Mouse (Mus musculus): Measurements from ENCODE around the gene Gm10260. TPM values are rescaled to one million over a fixed set of nuclear protein-coding genes. Genes with fewer than 3 reads are reported as not detected.

Gene Gm10260
- total and polyA plus RNA-seq, 3 experiments = 409 to 4,123 (median 3,111) TPM

- DNase-seq (ENCODE audit: low read depth, low spot score) = no peak
- Histone ChIP-seq H3K27me3 (ENCODE audit: control insufficient read depth in 1 of 2, insufficient read depth in 2 of 2, low read length in 2 of 2) (no peaks in the 10 kb centered on the region), H3K36me3 (ENCODE audit: control insufficient read depth in 1 of 2, insufficient read depth in 2 of 2, low read length in 2 of 2) (no peaks in the 10 kb centered on the region), H3K4me3 (ENCODE audit: control insufficient read depth in 1 of 2, insufficient read depth in 1 of 2, low read depth in 2 of 2, low read length in 2 of 2) (no peak overlapping the region), H3K79me2 (ENCODE audit: control insufficient read depth, insufficient read depth, low read length, poor library complexity) (no peaks in the 10 kb centered on the region), H3K4me1 (ENCODE audit: control insufficient read depth in 1 of 2, insufficient read depth in 2 of 2, low read length in 2 of 2) (no peaks in the 10 kb centered on the region), H3K9ac (ENCODE audit: control insufficient read depth, low read depth, low read length, poor library complexity, severe bottlenecking) (no peak overlapping the region), H3K27ac (ENCODE audit: control insufficient read depth, low read depth, low read length) (no peak overlapping the region), H3K9me3 (replicated peaks; ENCODE audit: insufficient read depth, low read length) (no peaks in the 10 kb centered on the region)
- TF ChIP-seq ZNF384 (IDR thresholded peaks at IDR 0.05; ENCODE audit: low read depth, low read length) = peak; percentile 41; the same call in 1 of the 2 replicates
- TF ChIP-seq CTCF (IDR thresholded peaks at IDR 0.05 in 2 of 3, conservative IDR thresholded peaks at IDR 0.05 in 1 of 3; ENCODE audit: control insufficient read depth in 1 of 3, insufficient read depth in 1 of 3, low read depth in 2 of 3, low read length in 3 of 3, poor library complexity in 1 of 3, severe bottlenecking in 1 of 3) = no peak
These were observed 19.4 kb upstream of the Gm10260 start for GRCm38 (mm10) chr13:97779657-97780445.

- no peak overlapping the region for H3K9ac ChIP-seq (ENCODE audit: control insufficient read depth, low read depth, low read length, poor library complexity, severe bottlenecking)
- DNase-seq (ENCODE audit: low read depth, low spot score) = no peak
- no peaks in the 10 kb centered on the region for H3K4me1 ChIP-seq (ENCODE audit: control insufficient read depth in 1 of 2, insufficient read depth in 2 of 2, low read length in 2 of 2)
- no peaks in the 10 kb centered on the region for H3K79me2 ChIP-seq (ENCODE audit: control insufficient read depth, insufficient read depth, low read length, poor library complexity)
- no peaks in the 10 kb centered on the region for H3K9me3 ChIP-seq (replicated peaks; ENCODE audit: insufficient read depth, low read length)
- H3K4me3 ChIP-seq (ENCODE audit: control insufficient read depth in 1 of 2, insufficient read depth in 1 of 2, low read depth in 2 of 2, low read length in 2 of 2) = no peak overlapping the region
- H3K27ac ChIP-seq (ENCODE audit: control insufficient read depth, low read depth, low read length) = no peak overlapping the region
- no peak for TF ChIP-seq ZC3H11A (IDR thresholded peaks at IDR 0.05; ENCODE audit: low read depth, low read length)
- no peak for TF ChIP-seq E2F4 (IDR thresholded peaks at IDR 0.05; ENCODE audit: borderline replicate concordance, low read depth, low read length)
- no peak for TF ChIP-seq POLR2AphosphoS5 (IDR thresholded peaks at IDR 0.05; ENCODE audit: borderline replicate concordance, low read depth, low read length)
- no peak for TF ChIP-seq SIN3A (IDR thresholded peaks at IDR 0.05; ENCODE audit: low read length)
- TF ChIP-seq CHD2 (IDR thresholded peaks at IDR 0.05; ENCODE audit: low read length) = no peak
- no peak for TF ChIP-seq POLR2A (IDR thresholded peaks at IDR 0.05; ENCODE audit: control insufficient read depth in 1 of 2, insufficient read depth in 1 of 2, low read depth in 1 of 2, low read length in 2 of 2, poor library complexity in 1 of 2)
- no peak for TF ChIP-seq MAFK (IDR thresholded peaks at IDR 0.05; ENCODE audit: borderline replicate concordance, low read depth, low read length)
- TF ChIP-seq GABPA (IDR thresholded peaks at IDR 0.05; ENCODE audit: low read depth, low read length) = no peak
- TF ChIP-seq ZNF384 (IDR thresholded peaks at IDR 0.05; ENCODE audit: low read depth, low read length) = no peak
- no peak for TF ChIP-seq USF1 (IDR thresholded peaks at IDR 0.05; ENCODE audit: low read depth, low read length)
- no peak for TF ChIP-seq MXI1 (IDR thresholded peaks at IDR 0.05; ENCODE audit: low read depth, low read length)
- TF ChIP-seq EP300 (IDR thresholded peaks at IDR 0.05; ENCODE audit: low read depth in 1 of 2, low read length in 2 of 2) = no peak
- no peak for TF ChIP-seq BHLHE40 (IDR thresholded peaks at IDR 0.05; ENCODE audit: borderline replicate concordance, low read depth, low read length)
- TF ChIP-seq POLR2AphosphoS2 (IDR thresholded peaks at IDR 0.05; ENCODE audit: low read length) = no peak
- TF ChIP-seq TAL1 (IDR thresholded peaks at IDR 0.05; ENCODE audit: low read length) = no peak
- no peak for TF ChIP-seq NELFE (IDR thresholded peaks at IDR 0.05; ENCODE audit: low read depth, low read length)
- no peaks in the 10 kb centered on the region for H3K36me3 ChIP-seq (ENCODE audit: control insufficient read depth in 1 of 2, insufficient read depth in 2 of 2, low read length in 2 of 2)
- no peaks in the 10 kb centered on the region for H3K27me3 ChIP-seq (ENCODE audit: control insufficient read depth in 1 of 2, insufficient read depth in 2 of 2, low read length in 2 of 2)
These were observed 18.3 kb upstream of the Gm10260 start for GRCm38 (mm10) chr13:97778698-97779194.
